Mouse (Mus musculus): ENCODE data around the gene Dhx40. TPM values are rescaled to one million over a fixed set of nuclear protein-coding genes. Genes with fewer than 3 reads are reported as not detected.
"Not testable (repeated sequence)": the region's sequence is repeated elsewhere in the genome, so short reads cannot be mapped to it uniquely, and the experiment has no call there.

The Dhx40 gene
- total RNA-seq, 1 experiment from 2014 or later, result 28.9 TPM

- no peak for DNase-seq
Observed at GRCm38 (mm10) chr11:86749776-86750423, 57.6 kb downstream of the Dhx40 start.

- DNase-seq, result no peak
Observed at GRCm38 (mm10) chr11:86745634-86746404, 61.7 kb downstream of the Dhx40 start.

- no peak for DNase-seq
Observed at GRCm38 (mm10) chr11:86742605-86743004, 64.9 kb downstream of the Dhx40 start.

- DNase-seq, result no peak
Observed at GRCm38 (mm10) chr11:86741505-86741904, 66.0 kb downstream of the Dhx40 start.

GRCm38 (mm10) chr11:86739470-86739869, 68.1 kb downstream of the Dhx40 start:
- DNase-seq, result no peak

- no peak for DNase-seq
Observed at GRCm38 (mm10) chr11:86738956-86739355, 68.6 kb downstream of the Dhx40 start.

GRCm38 (mm10) chr11:86738308-86738707, 69.2 kb downstream of the Dhx40 start:
- DNase-seq, result not testable (repeated sequence)

- DNase-seq, result peak; percentile 29
Observed at GRCm38 (mm10) chr11:86737301-86738000, 70.1 kb downstream of the Dhx40 start.

GRCm38 (mm10) chr11:86734993-86735392, 72.6 kb downstream of the Dhx40 start:
- no peak for DNase-seq

GRCm38 (mm10) chr11:86734241-86734939, 73.2 kb downstream of the Dhx40 start:
- no peak for DNase-seq

- no peak for DNase-seq
Observed at GRCm38 (mm10) chr11:86731443-86731842, 76.1 kb downstream of the Dhx40 start.

- no peak for DNase-seq
Observed at GRCm38 (mm10) chr11:86725607-86726006, 81.9 kb downstream of the Dhx40 start.

GRCm38 (mm10) chr11:86724982-86725381, 82.6 kb downstream of the Dhx40 start:
- peak; percentile 39 for DNase-seq

GRCm38 (mm10) chr11:86724004-86724403, 83.5 kb downstream of the Dhx40 start:
- no peak for DNase-seq

GRCm38 (mm10) chr11:86719390-86719789, 88.2 kb downstream of the Dhx40 start:
- DNase-seq, result no peak

Other genes starting within 250 kb of the Dhx40 start
- gene Vmp1, start 123.9 kb downstream of the Dhx40 start, total RNA-seq (2021), result 118 and 119 TPM in 2 replicates
- gene Ptrh2, start 123.8 kb downstream of the Dhx40 start, total RNA-seq (2021), result 16.4 and 17.4 TPM in 2 replicates
- gene Cltc, start 50.2 kb downstream of the Dhx40 start, total RNA-seq (2021), result 236 and 237 TPM in 2 replicates
- gene Ypel2, start 186.0 kb upstream of the Dhx40 start, total RNA-seq (2021), result 20.0 and 22.1 TPM in 2 replicates